ENCODE assay signal across 10 mouse cellular contexts in genomic region chr6:81956399-81956798, GRCm38 (mm10). TPM values are rescaled to one million over a fixed set of nuclear protein-coding genes. Genes with fewer than 3 reads are reported as not detected.
DNase-seq lines count a peak whose midpoint lies in the region; ATAC-seq and TF ChIP-seq lines count a peak whose summit lies in the region.
"Had no signal": no experiment of that assay in that cellular context is flagged by ENCODE, and none has a peak within 500 bp of the region (broad histone marks: within the 10 kb centered on the region; RNA-seq: fewer than 3 reads in every experiment).

No protein-coding gene starts in this region.

- no peak overlapping the region for H3K4me3 ChIP-seq in kidney, adult 2 months (ENCODE audit: insufficient read depth, low read depth, low read length)
- no peak overlapping the region for H3K4me3 ChIP-seq in kidney, embryonic 16.5 days (ENCODE audit: low read length)

- peak; percentile 29; the same call in 1 of the 2 replicates for TF ChIP-seq CTCF in kidney, adult 2 months (conservative IDR thresholded peaks at IDR 0.05; ENCODE audit: insufficient read depth, insufficient read length, low read depth, low read length)
- TF ChIP-seq CTCF in brain, embryonic 14.5 days (IDR thresholded peaks at IDR 0.05; ENCODE audit: borderline replicate concordance, extremely low read depth, insufficient read depth, insufficient read length): peak; percentile 38; the same call in 1 of the 2 replicates

- H3K4me1 ChIP-seq in kidney, adult 2 months (ENCODE audit: control insufficient read depth, insufficient read depth, low read length): no peaks in the 10 kb centered on the region
- no peaks in the 10 kb centered on the region for H3K4me1 ChIP-seq in kidney, embryonic 16.5 days (ENCODE audit: insufficient read depth, low read length)

- H3K27ac ChIP-seq in kidney, adult 2 months (ENCODE audit: insufficient read depth, low read depth, low read length): no peak overlapping the region
- H3K27ac ChIP-seq in kidney, embryonic 16.5 days (ENCODE audit: low read length): no peak overlapping the region
- H3K27ac ChIP-seq: hindbrain, embryonic 14.5 days had no signal

- peak; percentile 21 for DNase-seq in kidney, adult 2 months
- peak; percentile 16 for DNase-seq in thymus, postnatal 14 days
- DNase-seq in thymus, postnatal 10 days (ENCODE audit: low spot score in 2 of 2): no peak
- DNase-seq in brain, embryonic 14.5 days (ENCODE audit: low read depth): no peak
- DNase-seq in yolk sac, embryonic 10.5 days (ENCODE audit: low spot score): no peak
- no peak for DNase-seq in layer of hippocampus, adult 18-20 months (ENCODE audit: low spot score in 2 of 2)
- DNase-seq: thymus, adult 18-20 months had no signal

- H3K27me3 ChIP-seq in kidney, adult 2 months (replicated peaks; ENCODE audit: control insufficient read depth, insufficient read depth, low read length): no peaks in the 10 kb centered on the region
- no peaks in the 10 kb centered on the region for H3K27me3 ChIP-seq in kidney, embryonic 16.5 days (ENCODE audit: insufficient read depth, low read length)

- no peak for TF ChIP-seq POLR2A in kidney, adult 2 months (IDR thresholded peaks at IDR 0.05; ENCODE audit: low read depth, low read length)
- no peak for TF ChIP-seq POLR2A in brain, embryonic 14.5 days (IDR thresholded peaks at IDR 0.05; ENCODE audit: borderline replicate concordance, extremely low read depth, insufficient read depth, insufficient read length, poor library complexity, severe bottlenecking)

- peaks cover 3% of the 10 kb centered on the region for H3K36me3 ChIP-seq in kidney, adult 2 months (ENCODE audit: control insufficient read depth, insufficient read depth, low read length)
- H3K36me3 ChIP-seq in kidney, embryonic 16.5 days (ENCODE audit: insufficient read depth, low read length): peaks cover 76% of the 10 kb centered on the region

- WGBS in kidney, adult 2 months: 91% methylated on average over 4 of the region's 4 CpGs
- WGBS in kidney, embryonic 16.5 days: 87% methylated on average over 4 of the region's 4 CpGs

- H3K9ac ChIP-seq in kidney, embryonic 16.5 days (replicated peaks; ENCODE audit: low read length): no peak overlapping the region
- H3K9ac ChIP-seq: hindbrain, embryonic 14.5 days had no signal

- no peak overlapping the region for H3K4me2 ChIP-seq in kidney, embryonic 16.5 days (replicated peaks; ENCODE audit: low read depth, low read length)
- H3K4me2 ChIP-seq: hindbrain, embryonic 14.5 days had no signal

- ATAC-seq in kidney, embryonic 16.5 days (ENCODE audit: low FRiP score, low TSS enrichment): no peak
- ATAC-seq: forebrain, embryonic 14.5 days had no signal

- peaks cover 5% of the 10 kb centered on the region for H3K9me3 ChIP-seq in kidney, embryonic 16.5 days (ENCODE audit: low read length)

RNA-seq across cellular contexts. Expression of gene Mrpl19, which starts 9.4 kb away (rescaled TPM):
- polyA plus RNA-seq in kidney, adult 2 months (2012; rRNA removed): 4.2 and 4.6 TPM in 2 replicates
- polyA plus RNA-seq in kidney, embryonic 16.5 days (2015; fragmentation: Nextera tagmentation; extraction: Ambion mirVana): 49.2 and 57.1 TPM in 2 replicates
- polyA plus RNA-seq in brain, embryonic 14.5 days (2012; rRNA removed): 12.1 and 12.5 TPM in 2 replicates
- 10 to 100 TPM; 33.9 to 38.3 TPM for total RNA-seq in layer of hippocampus, adult 18-20 months (2021)

RNA-seq across cellular contexts. Expression of gene Gcfc2, which starts 32.9 kb away (rescaled TPM):
- polyA plus RNA-seq in kidney, adult 2 months (2012; rRNA removed): 1.5 TPM in 2 replicates
- 10.1 and 11.0 TPM in 2 replicates for polyA plus RNA-seq in kidney, embryonic 16.5 days (2015; fragmentation: Nextera tagmentation; extraction: Ambion mirVana)
- 11.7 and 14.8 TPM in 2 replicates for polyA plus RNA-seq in brain, embryonic 14.5 days (2012; rRNA removed)
- 1 to 10 TPM; 9.4 to 9.5 TPM for total RNA-seq in layer of hippocampus, adult 18-20 months (2021)

Comparison
In these comparisons a context has a peak if more than half of its experiments do, and no peak if none do; other contexts are left out.
1. DNase-seq: peak in kidney, adult 2 months (single experiment) and thymus, postnatal 14 days (single experiment); none in thymus, postnatal 10 days (0 of 2), brain, embryonic 14.5 days (single experiment), yolk sac, embryonic 10.5 days (single experiment) and layer of hippocampus, adult 18-20 months (0 of 2).